34 mouse cellular contexts compared by ENCODE assay signal in the genomic region with DNA sequence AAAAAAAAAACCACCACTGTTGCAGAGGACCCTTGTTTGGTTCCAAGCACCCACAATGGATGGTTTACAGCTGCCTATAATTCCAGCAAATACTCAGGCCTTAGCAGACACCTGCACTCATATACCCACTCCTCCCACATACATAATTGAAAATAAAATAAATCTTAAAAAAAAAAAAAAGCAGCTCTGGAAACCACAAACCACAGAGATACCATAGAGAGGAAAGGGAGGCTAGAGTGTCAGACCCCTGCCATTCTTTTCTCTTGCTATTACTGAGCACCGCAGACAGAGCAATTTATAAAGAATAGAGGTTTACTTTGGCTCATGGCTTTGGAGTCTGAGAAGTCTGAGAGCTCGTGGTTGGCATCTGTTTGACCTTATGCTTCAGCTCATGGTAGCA. TPM values are rescaled to one million over a fixed set of nuclear protein-coding genes. Genes with fewer than 3 reads are reported as not detected.
A peak's percentile ranks its signal among the peaks of the same experiment; 100 is the strongest.
DNase-seq lines count a peak whose midpoint lies in the region; ATAC-seq lines count a peak whose summit lies in the region.
"Had no signal": no experiment of that assay in that cellular context is flagged by ENCODE, and none has a peak within 500 bp of the region (broad histone marks: within the 10 kb centered on the region; RNA-seq: fewer than 3 reads in every experiment).

No protein-coding gene starts in this region.

- H3K4me3 ChIP-seq in erythroblast, embryonic 14.5 days (replicated peaks) = peak overlapping the region; percentile 48
- H3K4me3 ChIP-seq in liver, embryonic 16.5 days (ENCODE audit: low read depth, low read length) = peak overlapping the region; percentile 31; the same call in 1 of the 2 replicates
- H3K4me3 ChIP-seq: forebrain, embryonic 13.5 days; heart, embryonic 12.5 days; hindbrain, embryonic 15.5 days; kidney, embryonic 15.5 days; layer of hippocampus, adult 2 months; limb, embryonic 10.5 days; limb, embryonic 15.5 days; neural tube, embryonic 12.5 days had no signal

- peak overlapping the region; percentile 57; the same call in 1 of the 2 replicates for H3K4me2 ChIP-seq in liver, embryonic 16.5 days (ENCODE audit: low read depth, low read length)
- H3K4me2 ChIP-seq: forebrain, embryonic 13.5 days; hindbrain, embryonic 15.5 days; kidney, embryonic 15.5 days; limb, embryonic 15.5 days; lung, embryonic 14.5 days; midbrain, embryonic 11.5 days; neural tube, embryonic 12.5 days had no signal

- H3K27ac ChIP-seq in liver, embryonic 16.5 days (ENCODE audit: low read length) = no peak overlapping the region
- H3K27ac ChIP-seq: forebrain, embryonic 13.5 days; hindbrain, embryonic 15.5 days; layer of hippocampus, adult 2 months; limb, embryonic 15.5 days; neural tube, embryonic 12.5 days; stomach, postnatal 0 days had no signal

- no peak for ATAC-seq in erythroblast, adult 5-6 weeks (replicated peaks; ENCODE audit: low FRiP score, poor library complexity, severe bottlenecking)
- no peak for ATAC-seq in liver, embryonic 16.5 days (ENCODE audit: low read depth)
- ATAC-seq: forebrain, embryonic 13.5 days; midbrain, embryonic 16.5 days; Patski had no signal

- peak; percentile 23 for DNase-seq in thymus, postnatal 0 days (ENCODE audit: low spot score)
- DNase-seq in thymus, adult 18-20 months = no peak
- no peak for DNase-seq in embryo, embryonic 10 days (ENCODE audit: low spot score)
- no peak for DNase-seq in left cerebral cortex, adult 8-10 months (ENCODE audit: low spot score in 2 of 2)
- DNase-seq: adrenal gland, postnatal 14 days; cerebellum, adult 11-12 months; cerebellum, adult 9-11 months; gastrocnemius, postnatal 10 days; heart, postnatal 10 days; lung, embryonic 14.5 days; lung, postnatal 14 days; right cerebral cortex, adult 18-20 months; thymus, adult 2 months; thymus, postnatal 4 days had no signal

- 33% methylated on average over 2 of the region's 2 CpGs for WGBS in liver, embryonic 16.5 days (ENCODE audit: insufficient replicate concordance)

- H3K27me3 ChIP-seq in erythroblast, embryonic 14.5 days (ENCODE audit: control insufficient read depth) = peaks cover 4% of the 10 kb centered on the region; the same call in 1 of the 2 replicates
- no peaks in the 10 kb centered on the region for H3K27me3 ChIP-seq in liver, embryonic 16.5 days (ENCODE audit: control insufficient read depth, insufficient read depth, low read depth, low read length)
- H3K27me3 ChIP-seq: forebrain, embryonic 13.5 days; heart, embryonic 12.5 days; hindbrain, embryonic 15.5 days; kidney, embryonic 15.5 days; limb, embryonic 15.5 days; neural tube, embryonic 12.5 days; Patski had no signal

- H3K36me3 ChIP-seq in erythroblast, embryonic 14.5 days (ENCODE audit: control insufficient read depth) = no peaks in the 10 kb centered on the region
- H3K36me3 ChIP-seq in liver, embryonic 16.5 days (ENCODE audit: control insufficient read depth, insufficient read depth) = no peaks in the 10 kb centered on the region
- H3K36me3 ChIP-seq: G1E; heart, embryonic 12.5 days; hindbrain, embryonic 15.5 days; kidney, embryonic 15.5 days; limb, embryonic 10.5 days; limb, embryonic 15.5 days; neural tube, embryonic 12.5 days had no signal

- H3K4me1 ChIP-seq in erythroblast, embryonic 14.5 days (ENCODE audit: control insufficient read depth) = peaks cover 46% of the 10 kb centered on the region
- peaks cover 27% of the 10 kb centered on the region for H3K4me1 ChIP-seq in liver, embryonic 16.5 days (ENCODE audit: control insufficient read depth, low read depth, low read length)
- H3K4me1 ChIP-seq: neural tube, embryonic 12.5 days had no signal

- no peaks in the 10 kb centered on the region for H3K9me3 ChIP-seq in erythroblast, embryonic 14.5 days (ENCODE audit: control insufficient read depth, low read length)
- H3K9me3 ChIP-seq in liver, embryonic 16.5 days (replicated peaks; ENCODE audit: control insufficient read depth, low read length) = no peaks in the 10 kb centered on the region
- H3K9me3 ChIP-seq: forebrain, embryonic 13.5 days; G1E; hindbrain, embryonic 15.5 days; kidney, embryonic 15.5 days; limb, embryonic 10.5 days; limb, embryonic 15.5 days; neural tube, embryonic 12.5 days had no signal

- H3K9ac ChIP-seq in liver, embryonic 16.5 days (ENCODE audit: low read depth, low read length) = no peak overlapping the region
- H3K9ac ChIP-seq: forebrain, embryonic 13.5 days; heart, embryonic 12.5 days; hindbrain, embryonic 15.5 days; kidney, embryonic 15.5 days; limb, embryonic 15.5 days; lung, embryonic 14.5 days; neural tube, embryonic 12.5 days had no signal

RNA-seq across cellular contexts. Expression of a gene that starts 8.2 kb away (rescaled TPM):
- not detected in 2 replicates for polyA plus RNA-seq in erythroblast, embryonic 14.5 days (2012)
- total RNA-seq in erythroblast, adult 5-6 weeks (2015; ENCODE audit: low replicate concordance) = 0.84 TPM in 1 of 2 replicates, not detected in the other
- total RNA-seq in erythroblast, adult 5-6 weeks (2017; ENCODE audit: low replicate concordance) = 0.26 TPM in 1 of 2 replicates, not detected in the other
- polyA plus RNA-seq in thymus, postnatal 0 days (2015; fragmentation: Nextera tagmentation; extraction: Ambion mirVana) = 0.24 and 0.49 TPM in 2 replicates
- 0.90 and 0.96 TPM in 2 replicates for polyA plus RNA-seq in liver, embryonic 16.5 days (2015; fragmentation: Nextera tagmentation; extraction: Ambion mirVana)
- total RNA-seq in left cerebral cortex, adult 8-10 months (2022) = under 1 TPM in 3 of 4 experiments, not detected in 1; 0.20 to 0.32 (median 0.26) TPM
- total RNA-seq: G1E; granulocyte monocyte progenitor cell, adult 5-6 weeks; hematopoietic stem cell, adult 5-6 weeks; layer of hippocampus, adult 2 months; layer of hippocampus, postnatal 25 days had no signal
- polyA plus RNA-seq: embryonic facial prominence, embryonic 14.5 days; forebrain, embryonic 13.5 days; G1E; hindbrain, embryonic 15.5 days; limb, embryonic 10.5 days; lung, embryonic 14.5 days; midbrain, embryonic 16.5 days; neural tube, embryonic 12.5 days; Patski; stomach, postnatal 0 days had no signal
